Mouse (Mus musculus): ENCODE results near the gene Gsap. TPM values are rescaled to one million over a fixed set of nuclear protein-coding genes. Genes with fewer than 3 reads are reported as not detected.
A peak's percentile ranks its signal among the peaks of the same experiment; 100 is the strongest.
"Not testable (repeated sequence)": the region's sequence is repeated elsewhere in the genome, so short reads cannot be mapped to it uniquely, and the experiment has no call there.

The Gsap gene
- 10 to 100 TPM; 36.6 to 38.8 TPM for polyA plus RNA-seq (2017; shearing (Covaris generic))

DNA sequence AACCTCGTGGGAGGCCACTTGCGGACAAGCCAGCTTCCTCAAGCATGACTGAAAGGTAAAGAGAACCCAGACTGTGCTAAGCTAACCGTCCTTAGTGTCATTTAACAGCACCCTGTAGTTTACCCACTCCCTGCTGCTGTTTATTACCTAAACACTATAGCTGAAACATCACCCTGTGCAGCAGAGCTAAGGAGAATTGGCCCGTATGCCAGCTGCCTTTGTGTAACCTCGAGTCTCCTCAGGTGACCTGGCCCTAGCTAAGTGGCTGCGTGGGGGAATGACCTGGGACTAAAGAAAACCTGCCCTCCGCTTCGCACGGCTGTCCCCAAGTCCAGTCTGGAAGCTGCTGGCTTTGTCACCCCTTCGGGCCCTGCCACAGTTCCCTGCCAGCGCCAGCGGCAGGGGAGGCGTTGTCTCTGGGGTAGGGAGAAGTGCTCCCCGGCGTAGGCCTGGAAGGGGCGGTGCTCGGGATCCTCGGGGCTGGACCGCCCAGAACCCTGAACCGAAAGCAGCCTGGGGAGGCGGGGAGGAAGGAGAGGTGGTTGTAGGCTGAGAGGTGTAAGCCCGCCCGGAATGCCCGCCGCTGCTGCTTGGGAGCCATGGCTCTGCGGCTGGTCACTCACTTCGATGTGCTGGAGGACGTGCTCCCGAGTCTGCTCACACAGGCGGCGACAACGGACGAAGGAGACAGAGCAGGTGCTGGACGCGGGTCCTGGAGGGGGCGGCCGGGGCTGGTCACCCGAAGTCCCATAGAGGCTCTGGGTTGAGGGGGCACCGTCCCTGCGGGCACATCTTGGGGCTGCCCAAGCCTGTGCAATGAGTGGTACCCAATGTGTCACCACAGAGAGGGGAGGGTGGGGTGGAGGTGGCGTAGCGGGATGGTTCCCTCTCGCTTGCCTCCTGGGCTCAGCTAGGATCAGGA, at the start of gene Gsap:
TSS of gene Gsap (plus strand) at position 492 of the 922 bp plus-strand sequence.
- peak; percentile 93 for ATAC-seq

DNA sequence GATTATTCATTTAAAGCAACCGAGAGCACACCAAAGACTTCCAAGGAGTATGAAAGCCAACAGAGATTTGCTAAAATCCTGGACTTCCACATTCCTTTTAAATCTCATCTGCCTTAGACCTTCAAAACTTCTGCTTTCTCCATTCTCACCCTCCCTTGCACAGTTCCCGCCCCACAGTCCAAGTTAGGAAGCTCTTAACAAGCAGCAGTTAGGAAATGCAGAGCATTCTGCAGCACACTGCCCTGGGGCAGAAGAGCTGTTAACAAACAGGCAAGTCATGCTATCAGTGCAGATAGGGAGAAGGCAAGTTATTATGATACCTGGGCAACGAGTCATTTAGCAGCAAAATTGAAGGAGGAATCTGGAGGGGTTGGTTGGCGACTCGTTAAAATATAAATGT, 49.5 kb upstream of the Gsap start:
- ATAC-seq: no peak

- no peak for ATAC-seq
Measured at GRCm38 (mm10) chr5:21139505-21139904, 46.5 kb upstream of the Gsap start.

DNA sequence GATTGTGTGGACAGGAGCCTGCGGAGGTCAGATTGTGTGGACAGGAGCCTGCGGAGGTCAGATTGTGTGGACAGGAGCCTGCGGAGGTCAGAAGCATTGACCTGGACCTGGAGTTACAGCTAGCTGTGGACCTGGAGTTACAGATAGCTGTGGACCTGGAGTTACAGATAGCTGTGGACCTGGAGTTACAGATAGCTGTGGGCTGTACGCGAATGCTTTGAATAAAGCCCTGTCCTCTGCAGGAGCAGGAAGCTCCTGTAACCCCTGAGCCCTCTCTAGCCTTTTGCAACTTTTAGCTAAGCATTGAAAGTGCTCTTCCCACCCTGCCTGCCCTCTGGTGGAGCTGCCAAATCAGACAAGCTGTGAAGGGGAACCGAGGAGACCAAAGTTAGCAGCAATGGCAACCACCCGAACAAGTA, 44.9 kb upstream of the Gsap start:
- not testable (repeated sequence) for ATAC-seq

DNA sequence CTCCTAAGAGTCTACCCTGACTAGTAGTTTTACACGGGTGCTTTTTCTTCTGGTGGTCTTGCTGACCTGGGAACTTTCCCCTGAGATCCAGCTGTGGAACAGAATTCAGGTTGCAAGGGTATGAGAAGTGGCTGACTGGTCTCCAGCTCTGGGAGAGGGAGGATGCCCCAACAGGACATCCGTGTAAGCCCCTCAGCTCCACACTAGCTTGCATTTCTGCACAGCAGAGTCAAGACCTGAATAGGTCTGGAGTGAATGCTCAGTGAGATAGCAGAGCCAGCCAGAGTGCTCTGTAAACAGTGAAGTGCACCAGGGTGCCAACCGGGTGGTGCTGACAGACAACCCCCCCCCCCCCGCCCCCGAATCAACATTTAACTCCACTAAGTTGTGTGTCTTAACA, 44.4 kb upstream of the Gsap start:
- no peak for ATAC-seq

DNA sequence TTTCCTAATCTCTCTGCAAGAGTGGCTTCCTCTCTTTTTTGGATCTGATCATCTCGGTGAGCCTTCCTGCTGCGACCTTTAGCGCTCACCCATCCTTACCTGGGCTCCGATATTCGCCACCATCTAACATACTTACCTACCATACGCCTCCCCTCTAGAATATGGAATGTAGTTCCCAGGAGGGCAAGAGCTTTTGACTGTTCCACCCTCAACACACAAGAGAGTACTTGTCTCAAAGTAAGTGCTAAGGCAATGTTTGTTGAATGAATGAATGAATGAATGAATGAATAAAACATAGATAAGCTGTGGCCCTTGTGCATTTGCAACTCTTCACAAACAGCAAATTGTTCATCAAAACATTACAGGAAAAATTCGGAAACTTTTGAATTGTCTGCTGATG, 43.0 kb upstream of the Gsap start:
- ATAC-seq: no peak

DNA sequence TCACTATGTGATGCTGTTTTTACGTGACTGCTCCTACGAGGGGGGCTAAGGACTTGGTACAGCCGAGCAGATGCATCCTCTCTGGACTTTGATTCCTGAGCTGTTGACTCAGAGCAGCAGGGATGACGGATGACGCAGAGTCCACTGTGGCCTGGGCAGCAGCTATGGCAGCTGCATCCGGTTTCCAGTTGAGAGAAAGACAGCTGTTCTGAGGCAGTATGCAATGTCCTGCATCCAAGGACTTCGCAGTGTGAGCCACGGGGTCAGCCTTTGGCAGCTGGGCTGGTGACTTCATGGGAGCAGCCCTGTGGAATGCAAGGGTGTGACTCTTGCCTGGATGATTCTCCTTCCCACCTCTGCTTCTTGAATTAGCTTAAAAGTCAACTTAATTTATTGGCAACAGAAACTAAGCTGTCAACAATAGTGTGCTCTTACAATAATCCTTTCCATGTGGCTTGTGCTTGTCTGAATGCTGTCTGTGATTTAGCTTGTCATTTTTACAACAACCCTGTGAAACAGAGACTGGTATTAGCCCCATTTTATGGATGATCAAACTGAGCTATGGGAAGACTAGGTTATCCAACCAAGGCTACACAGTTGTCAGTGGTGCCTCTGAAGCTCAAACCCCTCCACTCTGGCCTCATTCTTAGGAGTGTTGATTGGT, 41.4 kb upstream of the Gsap start:
- ATAC-seq: no peak

DNA sequence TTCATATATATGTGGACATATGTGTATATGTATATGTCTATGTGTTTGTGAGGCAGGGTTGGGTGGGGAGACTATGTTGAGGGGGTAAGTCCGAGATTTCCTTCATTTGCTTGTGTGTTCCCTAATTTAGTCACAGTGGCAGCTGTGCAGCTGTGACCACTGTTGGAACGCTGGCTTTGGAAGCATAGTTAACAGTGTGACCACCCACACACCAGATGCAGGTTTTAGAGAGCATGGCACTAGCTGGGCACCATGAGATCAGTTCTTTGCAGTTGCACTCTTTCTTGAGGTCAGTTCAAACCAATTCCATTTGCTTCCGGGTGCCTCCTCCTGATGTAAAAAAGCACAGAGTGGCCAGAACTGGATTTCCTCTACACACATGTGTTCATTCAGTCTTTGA, 37.7 kb upstream of the Gsap start:
- no peak for ATAC-seq

DNA sequence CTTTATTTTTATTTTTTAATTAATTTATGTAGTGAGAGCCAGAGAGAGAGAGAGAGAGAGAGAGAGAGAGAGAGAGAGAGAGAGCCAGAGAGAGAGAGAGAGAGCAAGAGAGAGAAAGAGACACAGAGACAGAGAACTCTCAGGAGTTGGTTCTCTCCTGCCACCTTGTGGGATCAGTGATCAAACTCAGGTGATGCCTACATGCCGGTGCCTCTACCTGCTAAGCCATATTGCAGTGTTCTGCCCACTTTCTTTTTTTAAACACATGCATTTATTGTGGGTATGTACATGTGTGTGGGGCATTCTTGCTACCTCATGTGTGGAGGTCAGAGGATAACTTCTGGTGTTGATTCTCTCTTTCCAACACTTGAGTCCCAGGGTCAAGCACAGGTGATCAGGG, 32.4 kb upstream of the Gsap start:
- no peak for ATAC-seq

DNA sequence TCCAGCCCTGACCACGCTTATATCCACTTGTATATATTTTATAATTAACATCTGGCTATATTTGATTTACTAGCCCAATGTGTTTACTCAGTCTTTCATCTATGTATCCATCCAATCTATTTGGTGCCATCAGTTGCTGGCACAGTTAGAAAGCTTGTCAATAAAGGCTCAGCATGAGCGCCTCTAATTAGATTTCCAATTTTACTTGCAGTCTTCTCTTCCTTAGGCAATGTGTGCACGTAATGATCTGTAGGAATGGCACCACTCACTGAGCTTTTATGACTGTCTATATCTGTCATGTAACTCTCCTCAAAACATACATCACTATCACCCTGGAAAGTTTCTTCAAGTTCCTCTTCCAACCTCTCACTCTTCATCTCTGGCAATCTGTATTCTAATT, 29.3 kb upstream of the Gsap start:
- ATAC-seq: no peak

DNA sequence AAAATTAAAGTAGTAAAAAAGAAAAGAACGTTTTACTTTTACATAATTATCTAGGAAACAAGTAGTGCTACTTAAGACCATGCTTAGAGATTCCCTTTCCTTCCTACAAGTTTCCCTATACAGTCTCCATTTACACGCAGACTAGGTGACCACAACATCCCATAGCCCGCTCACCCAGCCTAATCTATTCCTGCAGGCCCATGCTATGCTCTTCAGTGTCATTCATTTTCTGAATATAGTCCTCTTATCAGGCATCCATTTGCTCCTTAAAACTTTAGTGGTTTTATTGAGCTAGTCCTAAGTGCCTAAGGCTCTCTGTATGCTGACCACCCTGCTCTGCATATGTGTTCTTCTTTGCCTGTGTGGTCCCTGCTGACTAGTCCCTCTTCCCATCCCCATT, 26.5 kb upstream of the Gsap start:
- no peak for ATAC-seq

DNA sequence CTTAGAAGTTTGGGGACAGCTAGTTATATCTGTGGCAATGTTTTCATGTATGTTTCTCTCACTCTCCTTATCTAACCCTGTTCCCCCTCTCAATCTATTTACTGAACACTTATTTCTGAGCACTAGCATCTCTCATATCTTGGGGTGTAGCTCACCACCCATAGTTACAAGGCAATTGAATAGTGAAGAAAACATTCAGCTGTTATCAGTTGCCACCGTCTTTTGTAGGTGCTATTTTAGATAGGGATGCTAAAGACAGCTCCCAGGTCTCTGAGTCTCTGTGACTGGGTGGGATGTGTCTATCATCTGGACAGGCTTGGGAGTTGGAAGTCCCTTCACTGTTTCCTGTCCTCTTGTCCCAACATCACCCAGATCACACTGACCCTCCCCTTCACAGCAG, 25.3 kb upstream of the Gsap start:
- ATAC-seq: no peak

DNA sequence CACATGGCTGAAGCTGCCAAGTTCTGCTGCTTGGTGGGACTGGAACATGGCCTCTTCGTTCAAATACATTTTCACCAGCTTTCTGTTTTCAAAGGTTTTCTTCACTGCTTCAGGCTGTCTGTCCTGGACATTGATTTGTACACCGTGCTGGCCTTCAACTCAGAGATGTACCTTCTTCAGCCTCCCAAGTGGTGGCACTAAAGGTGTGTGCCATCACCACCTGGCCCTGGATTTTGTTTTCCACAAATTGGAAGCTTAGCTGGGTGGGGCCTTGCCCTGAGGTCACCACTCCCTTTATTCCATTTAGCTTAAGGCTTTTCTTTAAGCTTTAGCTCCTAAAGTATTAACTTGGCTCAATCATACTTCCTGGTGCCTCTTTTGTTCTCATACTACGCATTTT, 22.6 kb upstream of the Gsap start:
- ATAC-seq: no peak

DNA sequence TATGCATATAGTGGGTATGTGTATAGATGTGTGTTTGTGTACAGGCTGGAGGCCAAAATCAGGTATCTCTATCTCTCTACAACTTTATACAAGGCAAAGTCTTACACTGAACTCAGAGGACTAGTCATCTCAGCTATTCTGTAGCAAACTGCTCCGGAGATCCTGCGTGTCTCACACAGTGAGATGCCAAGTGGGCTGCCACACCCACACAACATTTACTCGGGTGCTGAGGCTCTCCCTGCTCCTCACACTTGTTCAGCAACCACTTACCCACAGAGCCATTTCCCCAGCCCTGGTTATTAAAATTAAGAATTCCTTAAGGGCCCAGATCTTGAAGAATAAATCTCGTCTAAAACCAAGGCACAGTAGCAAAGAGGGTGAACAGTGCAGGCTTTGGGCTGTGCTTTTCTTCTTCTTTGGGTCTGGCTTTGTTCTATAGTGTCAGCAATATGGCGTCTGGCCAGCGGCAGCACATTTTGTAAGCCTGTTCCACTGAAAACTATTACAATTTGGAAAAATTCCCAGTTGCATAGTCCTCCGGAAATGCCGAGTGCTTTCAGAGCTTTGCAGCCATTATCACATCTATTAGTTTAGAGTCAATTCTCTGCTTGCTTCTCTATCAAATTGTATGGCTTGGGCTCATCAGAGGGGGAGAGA, 17.2 kb upstream of the Gsap start:
- ATAC-seq: no peak

DNA sequence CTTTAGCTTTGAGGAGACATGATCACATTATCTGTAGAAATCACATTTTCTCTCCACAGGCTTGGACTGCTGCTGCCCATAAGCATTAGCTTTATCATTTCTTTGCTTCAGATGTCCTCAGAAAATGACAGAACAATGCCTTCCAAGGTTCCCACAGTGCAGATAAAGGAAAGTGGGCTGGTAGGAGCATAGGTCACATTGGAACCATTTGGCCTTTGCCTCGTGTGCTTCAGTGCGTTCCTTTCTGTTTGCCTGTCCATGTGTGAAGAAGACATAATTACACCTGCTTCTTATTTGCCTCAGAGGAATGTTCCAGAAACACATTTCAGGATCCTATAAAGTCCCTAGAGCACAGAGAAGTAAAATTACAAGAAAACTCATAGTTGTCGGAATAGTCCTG, 16.7 kb upstream of the Gsap start:
- no peak for ATAC-seq

GRCm38 (mm10) chr5:21169877-21170276, 16.2 kb upstream of the Gsap start:
- ATAC-seq: no peak

- no peak for ATAC-seq
Measured at GRCm38 (mm10) chr5:21170440-21170839, 15.6 kb upstream of the Gsap start.

DNA sequence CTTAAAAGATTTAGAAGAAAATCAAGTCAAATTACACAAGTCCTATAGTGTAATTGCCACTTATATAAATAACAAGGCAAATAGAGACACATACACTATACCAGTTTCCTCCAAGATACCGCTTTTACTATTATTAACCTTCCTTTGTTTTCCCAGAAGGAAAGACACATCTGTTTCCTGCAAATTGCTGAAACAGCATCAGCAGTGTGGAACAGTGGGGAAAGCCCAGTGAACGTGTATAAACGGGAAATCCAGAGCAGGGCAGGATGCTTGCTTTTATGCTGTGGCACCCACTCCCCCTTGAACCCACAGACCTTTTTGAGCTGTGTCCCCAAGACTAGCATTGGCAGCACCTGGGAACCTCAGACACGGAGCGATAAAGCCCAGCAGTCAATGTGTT, 15.2 kb upstream of the Gsap start:
- ATAC-seq: no peak

GRCm38 (mm10) chr5:21171336-21171735, 14.7 kb upstream of the Gsap start:
- no peak for ATAC-seq

- ATAC-seq: no peak
Measured at GRCm38 (mm10) chr5:21172316-21172715, 13.7 kb upstream of the Gsap start.

DNA sequence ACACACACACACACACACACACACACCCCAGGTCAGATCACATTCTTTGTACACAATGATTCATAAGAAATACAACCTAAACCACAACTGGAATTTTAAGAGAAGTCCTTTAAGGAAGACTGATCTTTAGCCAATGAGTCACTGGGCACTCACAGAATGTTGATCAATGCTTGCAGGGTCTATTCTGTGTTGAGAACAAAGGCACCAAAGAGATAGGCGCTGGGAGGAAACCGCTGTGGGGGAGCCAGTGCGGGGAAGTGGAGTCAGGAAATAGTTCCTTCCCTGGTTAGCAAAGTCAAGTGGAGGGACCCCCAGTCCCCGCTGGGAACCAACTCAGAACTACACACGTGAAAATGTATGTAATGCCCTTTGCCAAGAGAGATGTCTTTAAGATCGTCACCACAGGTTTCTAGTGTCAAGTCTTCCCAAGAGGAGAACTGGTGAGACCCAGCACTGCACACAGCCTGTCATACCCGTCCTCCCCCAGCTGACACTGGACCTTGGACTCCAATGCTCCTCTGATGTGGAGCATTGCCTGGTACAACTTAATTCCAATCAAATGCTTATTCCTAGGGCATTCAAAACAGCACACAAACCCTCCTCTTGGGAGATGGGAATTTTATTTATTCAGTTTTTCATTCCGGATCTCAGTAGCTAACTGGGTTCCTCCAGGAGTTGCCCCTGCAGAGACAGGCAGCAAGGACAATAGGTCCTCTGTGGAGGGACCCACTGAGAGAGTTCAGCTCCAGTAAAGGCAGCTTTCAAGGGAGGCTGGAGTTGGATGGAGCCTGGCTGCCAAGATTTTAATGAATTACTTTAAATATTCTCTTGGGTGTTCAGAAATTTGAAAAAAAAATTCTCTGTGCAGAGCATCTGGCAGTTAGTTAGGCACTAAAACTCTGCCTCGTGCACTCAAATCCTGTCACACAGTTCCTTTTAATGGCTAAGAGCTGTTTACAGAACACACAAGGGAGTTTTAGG, 10.6 kb upstream of the Gsap start:
- ATAC-seq: no peak

- ATAC-seq: no peak
Measured at GRCm38 (mm10) chr5:21179496-21179895, 6.6 kb upstream of the Gsap start.
